Mouse (Mus musculus) adrenal gland, postnatal 14 days (tissue): ENCODE data around the gene Abraxas2. TPM values are rescaled to one million over a fixed set of nuclear protein-coding genes. Genes with fewer than 3 reads are reported as not detected.

Experiments used
- DNase-seq: peaks from one replicate; pipeline ENCODE4 v3.0.0; 2021; ENCODE audit warnings: mixed read lengths
- total RNA-seq: library from RNA; stranded (reverse); gene quantifications from 2 replicates; pipeline ENCODE4 v1.2.3, GENCODE M21; 2021

Abraxas2 gene
- total RNA-seq, 1 experiment from 2014 or later = 35.8 TPM

GRCm38 (mm10) chr7:132853361-132853760 lies 5.7 kb upstream of the Abraxas2 start:
- DNase-seq = no peak

- DNase-seq = no peak
Observed at GRCm38 (mm10) chr7:132853946-132854345, 5.1 kb upstream of the Abraxas2 start.

- DNase-seq = no peak
Observed at GRCm38 (mm10) chr7:132856083-132856482, 2.9 kb upstream of the Abraxas2 start.

DNA sequence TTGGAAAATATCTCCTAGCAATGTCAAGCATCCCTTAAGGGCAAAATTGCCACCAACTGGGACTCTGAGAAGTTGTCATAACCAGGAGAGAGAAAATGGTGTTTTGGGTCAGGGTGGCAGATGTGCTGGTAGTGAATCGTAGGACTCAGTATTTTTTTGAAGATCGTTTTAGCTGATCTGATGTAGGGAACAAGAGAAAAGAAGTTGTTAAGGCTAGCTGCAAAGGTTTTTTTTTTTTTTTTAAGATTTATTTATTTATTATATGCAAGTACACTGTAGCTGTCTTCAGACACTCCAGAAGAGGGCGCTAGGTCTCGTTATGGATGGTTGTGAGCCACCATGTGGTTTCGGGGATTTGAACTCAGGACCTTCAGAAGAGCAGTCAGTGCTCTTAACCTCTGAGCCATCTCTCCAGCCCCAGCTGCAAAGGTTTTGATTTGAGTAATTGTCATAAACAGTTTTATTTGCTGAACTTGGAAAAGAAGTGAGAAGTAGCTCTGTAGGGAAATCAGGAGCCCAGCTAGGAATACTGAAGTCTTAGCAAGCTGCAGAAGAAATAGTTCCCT lies 899 bp upstream of the Abraxas2 start:
- DNase-seq = no peak

- DNase-seq = no peak
Observed at GRCm38 (mm10) chr7:132866316-132866715, 7.3 kb downstream of the Abraxas2 start.

DNA sequence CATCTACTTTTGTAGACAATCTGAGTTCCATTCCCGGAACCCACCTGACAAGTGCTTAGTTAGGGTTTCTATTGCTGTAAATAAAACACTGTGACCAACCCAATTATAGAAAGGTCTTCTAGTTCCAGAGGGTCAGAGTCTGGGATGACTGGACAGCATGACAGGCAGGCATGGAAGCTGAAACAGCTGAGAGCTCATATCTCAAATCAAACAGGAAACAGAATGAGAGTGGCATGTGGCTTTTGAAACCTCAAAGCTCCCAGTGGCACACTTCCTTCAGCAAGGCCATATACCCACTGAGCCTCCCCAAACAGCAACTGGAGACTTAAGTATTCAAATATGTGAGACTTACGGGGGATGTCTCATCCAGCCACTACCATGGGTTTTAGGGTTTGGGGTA lies 14.0 kb downstream of the Abraxas2 start:
- DNase-seq = no peak

DNA sequence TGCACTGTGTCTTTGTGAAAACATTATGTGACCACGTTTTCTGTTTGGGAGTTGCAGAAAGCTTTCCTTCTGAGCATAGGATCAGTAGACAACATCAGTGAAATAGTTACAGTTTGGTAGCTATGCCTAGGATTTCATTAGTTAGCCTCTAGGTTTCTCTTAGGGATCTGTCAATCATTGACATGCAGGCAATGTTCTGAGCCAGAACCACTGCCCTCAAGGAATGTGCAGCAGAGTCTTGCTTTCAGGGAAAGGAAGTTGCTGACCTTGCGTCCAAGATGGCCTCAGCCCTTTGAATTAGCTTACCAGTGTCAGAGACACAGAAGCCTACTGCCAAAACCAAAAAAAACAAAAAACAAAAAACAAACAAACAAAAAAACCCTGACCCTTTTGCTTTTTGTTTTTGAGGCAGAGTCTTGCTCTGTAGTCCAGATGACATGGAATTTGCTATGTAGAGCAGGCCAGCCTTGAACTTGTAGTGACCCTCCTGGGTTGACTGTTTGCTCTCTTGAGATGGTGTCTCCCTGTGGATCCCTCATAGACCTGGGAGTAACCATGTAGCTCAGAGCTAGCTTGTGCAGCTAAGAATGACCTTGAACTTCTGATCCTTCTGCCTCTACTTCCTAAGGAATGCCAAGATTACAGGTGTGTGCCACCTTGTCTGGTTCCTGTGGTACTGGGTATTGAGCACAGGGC lies 16.5 kb downstream of the Abraxas2 start:
- DNase-seq = no peak

- DNase-seq = no peak
Observed at GRCm38 (mm10) chr7:132880276-132880675, 21.3 kb downstream of the Abraxas2 start.

DNA sequence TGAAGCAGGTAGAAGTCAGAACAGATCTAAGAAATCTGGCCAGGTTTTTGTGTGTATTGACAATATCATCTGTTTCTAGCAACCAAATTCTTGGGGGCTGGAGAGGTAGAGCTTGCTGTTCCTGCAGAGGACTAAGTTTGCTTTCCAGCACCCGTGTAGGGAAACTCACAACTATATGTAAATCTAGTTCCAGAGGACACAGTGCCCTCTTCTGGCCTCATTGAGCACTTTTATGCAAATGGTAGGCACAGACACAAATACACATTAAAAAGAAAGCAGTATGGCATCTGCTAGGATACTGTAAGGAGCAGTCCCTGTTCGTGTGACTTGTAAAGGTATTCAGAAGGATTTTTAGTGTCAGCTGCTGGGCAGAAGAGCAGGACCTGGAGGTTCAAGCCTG lies 23.3 kb downstream of the Abraxas2 start:
- no peak for DNase-seq

- no peak for DNase-seq
Observed at GRCm38 (mm10) chr7:132884031-132884430, 25.0 kb downstream of the Abraxas2 start.

DNA sequence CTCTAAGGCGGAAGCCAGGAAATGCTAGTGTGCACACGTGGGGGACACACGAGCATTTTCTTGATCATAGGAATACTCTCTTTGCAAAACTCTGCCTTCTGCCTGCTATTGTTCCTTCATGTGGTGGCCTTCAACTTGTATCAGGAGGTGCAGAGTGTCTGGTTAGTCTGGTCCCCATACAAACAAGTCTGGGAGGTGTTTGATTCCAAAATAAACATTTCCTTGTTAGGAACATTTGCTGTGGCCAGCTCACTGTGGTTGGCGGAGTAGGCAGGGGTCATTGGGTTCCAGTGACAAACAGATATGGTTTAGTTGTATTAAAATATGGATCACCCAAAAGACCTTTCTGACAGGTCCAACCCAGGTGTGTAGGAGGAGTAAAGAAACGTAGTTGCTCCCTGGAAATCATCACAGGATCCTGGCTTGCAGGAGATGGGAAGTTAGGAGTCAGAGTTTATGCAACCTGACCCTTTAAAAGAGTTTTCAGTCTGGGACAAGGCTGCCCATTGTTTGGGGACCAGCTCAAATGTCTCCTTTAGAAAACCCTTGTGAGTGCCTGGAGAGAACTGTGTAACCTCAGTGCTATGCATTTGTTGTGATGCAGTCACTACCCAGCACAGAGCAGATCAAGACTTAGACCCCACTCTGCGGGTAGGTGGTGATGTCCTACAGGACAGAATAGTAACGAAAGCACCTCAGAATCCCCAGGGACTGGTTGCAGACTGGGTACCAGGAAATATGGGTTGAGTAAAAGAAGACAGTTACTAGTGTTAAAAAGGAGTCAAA lies 28.2 kb downstream of the Abraxas2 start:
- no peak for DNase-seq

GRCm38 (mm10) chr7:132888052-132888451 lies 29.0 kb downstream of the Abraxas2 start:
- DNase-seq = no peak

DNA sequence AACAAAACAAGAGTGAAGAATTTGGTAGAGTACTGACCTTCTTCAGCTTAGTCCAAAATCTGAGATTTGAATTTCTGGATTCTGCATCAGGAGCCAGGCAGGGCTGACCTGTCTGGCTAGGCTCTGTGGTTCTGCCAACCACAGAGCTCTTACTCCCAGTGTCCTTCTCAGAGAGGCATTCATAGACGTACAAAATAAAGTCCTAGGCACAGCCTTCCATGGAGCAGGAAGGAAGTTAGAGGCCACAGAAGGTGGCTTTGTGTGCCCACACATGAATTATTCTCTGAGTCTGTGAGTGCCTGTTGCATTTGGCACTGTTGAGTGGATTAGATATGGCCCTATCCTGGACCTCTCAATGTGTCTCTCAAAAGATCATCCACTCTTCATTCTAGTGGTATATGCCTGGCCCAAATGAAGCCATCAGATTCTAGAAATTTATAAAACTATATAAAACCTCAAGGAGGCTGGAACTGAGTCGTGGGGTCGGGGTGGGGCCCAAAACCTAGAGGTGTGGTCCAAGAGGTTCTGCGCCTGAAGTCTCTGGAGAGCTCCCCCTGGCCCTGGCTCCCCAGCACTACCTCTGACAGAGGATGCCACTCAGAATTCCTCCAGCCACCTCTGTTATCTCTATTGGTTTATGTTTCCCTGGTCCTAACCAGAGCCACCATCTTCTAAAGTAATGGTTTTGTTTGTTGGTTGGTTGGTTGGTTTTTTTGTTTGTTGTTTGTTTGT lies 29.7 kb downstream of the Abraxas2 start:
- no peak for DNase-seq

GRCm38 (mm10) chr7:132889691-132890090 lies 30.7 kb downstream of the Abraxas2 start:
- DNase-seq = no peak

GRCm38 (mm10) chr7:132890201-132890600 lies 31.2 kb downstream of the Abraxas2 start:
- no peak for DNase-seq

DNA sequence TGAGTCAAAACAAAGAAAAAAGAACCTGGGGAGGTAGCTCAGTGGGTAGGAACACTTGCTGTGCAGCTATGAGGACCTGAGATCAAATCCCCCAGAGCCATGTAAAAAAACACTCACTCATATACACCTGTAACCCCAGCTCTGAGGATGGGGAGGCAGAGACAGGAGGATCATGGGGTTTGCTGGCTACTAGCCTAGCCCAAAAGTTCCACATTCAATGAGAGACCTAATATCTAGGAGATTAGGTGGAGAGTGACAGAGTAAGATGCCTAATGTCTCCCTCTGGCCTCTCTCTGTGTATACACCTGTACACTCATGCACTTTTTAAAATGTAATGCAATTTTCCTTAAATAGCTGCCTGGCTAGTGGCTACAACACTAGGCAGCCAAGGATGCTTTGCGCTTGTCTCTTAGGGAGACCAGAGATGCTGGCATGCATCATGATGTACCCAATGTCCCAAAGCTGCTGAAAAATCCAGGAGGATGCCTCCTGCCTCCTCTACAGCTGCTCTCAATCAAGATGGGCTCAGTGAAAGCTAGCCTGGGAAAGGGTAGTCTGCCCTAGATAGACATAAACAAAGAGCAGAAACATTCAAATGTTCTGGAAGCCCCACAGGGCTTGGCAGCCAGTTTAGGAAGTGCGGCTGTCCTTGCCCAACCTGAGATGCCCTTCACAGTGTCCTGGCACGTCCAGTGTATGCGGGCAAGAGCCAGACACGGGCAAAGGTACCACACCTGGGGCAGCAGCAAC lies 32.7 kb downstream of the Abraxas2 start:
- peak; percentile 28 for DNase-seq

DNA sequence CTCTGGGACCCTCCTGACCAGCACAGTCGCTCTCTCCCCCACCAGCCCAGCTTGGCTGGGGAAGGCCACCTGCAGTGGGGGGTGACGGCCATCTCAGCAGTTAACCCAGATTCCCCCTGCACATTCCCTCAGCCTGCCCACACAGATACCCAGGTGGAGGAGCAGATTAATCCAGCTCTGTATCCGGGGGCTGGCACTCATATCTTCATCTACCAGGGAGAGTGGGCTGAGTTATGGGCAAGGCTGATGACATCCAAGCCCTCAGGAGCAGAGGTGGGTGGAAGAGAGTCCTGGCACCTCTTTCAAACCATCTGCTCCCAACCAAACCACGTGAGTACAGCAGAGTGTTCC lies 33.3 kb downstream of the Abraxas2 start:
- DNase-seq = no peak

DNA sequence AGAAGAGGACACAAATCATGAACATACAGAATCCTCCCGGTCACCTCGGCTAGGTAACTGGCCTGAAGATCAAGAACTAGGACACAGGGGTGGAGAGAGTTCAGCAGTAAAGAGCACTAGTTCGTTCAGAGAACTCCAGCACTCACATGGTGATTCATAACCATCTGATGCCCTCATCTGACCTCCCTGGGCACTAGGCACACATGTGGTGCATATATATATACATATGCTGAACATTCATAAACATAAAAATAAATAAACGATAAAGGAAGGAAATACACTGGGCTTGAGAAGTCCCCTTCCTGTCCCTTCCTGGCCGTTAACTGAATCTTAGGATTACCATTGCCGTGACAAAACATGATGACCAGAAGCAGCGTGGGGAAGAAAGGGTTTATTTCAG lies 33.8 kb downstream of the Abraxas2 start:
- DNase-seq = no peak

DNA sequence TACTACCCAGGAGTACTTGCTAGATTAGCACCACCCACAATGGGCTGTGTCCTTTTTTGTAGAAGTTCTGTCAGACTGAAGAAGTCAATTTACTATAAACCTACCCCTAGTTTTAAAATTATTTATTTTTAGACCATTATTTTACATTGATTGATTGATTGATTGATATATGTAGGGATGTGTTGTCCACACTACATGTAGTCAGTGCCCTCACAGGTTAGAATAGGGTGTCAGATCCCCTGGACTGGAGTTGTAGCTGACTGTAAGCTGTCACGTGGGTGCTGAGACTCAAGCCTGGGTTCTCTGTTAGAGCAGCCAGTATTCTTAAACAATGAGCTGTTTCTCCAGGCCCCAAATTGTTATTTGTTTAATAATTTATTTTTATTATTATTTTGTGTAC lies 34.3 kb downstream of the Abraxas2 start:
- DNase-seq = no peak

- peak; percentile 86 for DNase-seq
Observed at GRCm38 (mm10) chr7:132894841-132895555, 36.0 kb downstream of the Abraxas2 start.

GRCm38 (mm10) chr7:132896206-132896815 lies 37.3 kb downstream of the Abraxas2 start:
- DNase-seq = peak; percentile 82
